Mouse (Mus musculus) embryonic fibroblast, embryonic 13.5 days (primary cell): ENCODE measurements around the gene Lnp1.

ENCODE experiments used
- CTCF ChIP-seq: IDR thresholded peaks from 2 replicates; pipeline ENCODE4 v1.5.1; 2011; ENCODE audit warnings: mild to moderate bottlenecking, control low read depth, low read length, moderate library complexity, borderline replicate concordance; ENCODE audit not compliant: insufficient read depth
- POLR2A ChIP-seq: IDR thresholded peaks from 2 replicates; pipeline ENCODE4 v1.6.1; 2011; ENCODE audit warnings: low read depth, mild to moderate bottlenecking, control low read depth, low read length, moderate library complexity

DNA sequence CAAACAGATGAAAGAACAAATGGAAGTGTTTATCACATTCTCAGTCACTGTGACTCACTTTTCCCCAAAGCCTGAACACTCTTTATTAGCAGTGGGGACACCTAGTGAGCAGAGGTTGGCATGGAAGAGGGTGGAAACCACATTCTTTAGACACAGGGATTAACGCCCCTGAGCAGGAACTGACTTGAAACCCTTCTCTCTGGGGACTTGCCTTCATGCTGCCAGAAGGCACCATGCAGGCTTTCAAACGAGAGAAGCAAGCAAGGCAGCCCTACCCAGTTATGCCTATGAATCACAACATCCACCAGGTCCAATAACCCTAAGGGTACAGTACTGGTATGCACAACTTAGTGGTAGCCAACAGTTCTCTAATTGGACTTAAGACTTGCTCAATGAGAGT, 54.5 kb downstream of the Lnp1 start:
- no peak for TF ChIP-seq POLR2A
- TF ChIP-seq CTCF, result no peak
